Mouse (Mus musculus) urinary bladder, postnatal 0 days (tissue): ENCODE measurements around the gene Aars2. TPM values are rescaled to one million over a fixed set of nuclear protein-coding genes. Genes with fewer than 3 reads are reported as not detected.

Source experiments
- polyA plus RNA-seq: library from polyadenylated mRNA; unstranded; fragments of >200 nt; fragmentation: Nextera tagmentation; extraction: Ambion mirVana; gene quantifications from 2 replicates; pipeline ENCODE4 v1.2.1, GENCODE M21; 2015

Gene Aars2
- polyA plus RNA-seq = 6.2 and 7.2 TPM in 2 replicates

GRCm38 (mm10) chr17:45506700-45507189 lies at the start of gene Aars2:
Gene Aars2 (plus strand): TSS chr17:45506841.

GRCm38 (mm10) chr17:45474669-45475465 lies 31.8 kb upstream of the Aars2 start, which contains the start of gene Spats1:
Gene Spats1 (minus strand): TSS chr17:45475415.

GRCm38 (mm10) chr17:45523263-45523662 lies 16.6 kb downstream of the Aars2 start, which contains the start of gene Tcte1:
Gene Tcte1 (plus strand): TSS chr17:45523434.

GRCm38 (mm10) chr17:45549617-45550181 lies 43.1 kb downstream of the Aars2 start, which contains the start of gene Tmem151b:
Gene Tmem151b (minus strand): TSS chr17:45549677.

GRCm38 (mm10) chr17:45555452-45556106 lies 48.9 kb downstream of the Aars2 start, which contains the start of gene Nfkbie:
Gene Nfkbie (plus strand): TSS chr17:45555703.

GRCm38 (mm10) chr17:45563655-45564530 lies 57.3 kb downstream of the Aars2 start, which contains the start of gene Slc35b2:
Gene Slc35b2 (plus strand): TSS chr17:45563874.

Other genes with a start within 250 kb of the Aars2 start
- gene Cdc5l, start 73.1 kb upstream of the Aars2 start, polyA plus RNA-seq = 27.1 and 29.6 TPM in 2 replicates
- 0.16 TPM in 1 of 2 replicates, not detected in the other for gene Spats1, start 31.4 kb upstream of the Aars2 start, polyA plus RNA-seq
- 0.13 TPM in 1 of 2 replicates, not detected in the other for gene Tcte1, start 16.6 kb downstream of the Aars2 start, polyA plus RNA-seq
- 0.47 and 0.65 TPM in 2 replicates for gene Tmem151b, start 42.8 kb downstream of the Aars2 start, polyA plus RNA-seq
- 3.5 and 3.8 TPM in 2 replicates for gene Nfkbie, start 48.9 kb downstream of the Aars2 start, polyA plus RNA-seq
- 87.4 and 92.8 TPM in 2 replicates for gene Slc35b2, start 57.0 kb downstream of the Aars2 start, polyA plus RNA-seq
- 876 and 897 TPM in 2 replicates for gene Hsp90ab1, start 66.4 kb downstream of the Aars2 start, polyA plus RNA-seq
- gene Slc29a1, start 92.8 kb downstream of the Aars2 start, polyA plus RNA-seq = 106 and 125 TPM in 2 replicates
- not detected in 2 replicates for gene Mymx, start 95.3 kb downstream of the Aars2 start, polyA plus RNA-seq
- gene Capn11, start 152.5 kb downstream of the Aars2 start, polyA plus RNA-seq = 0.68 and 0.75 TPM in 2 replicates
- gene Mrpl14, start 179.5 kb downstream of the Aars2 start, polyA plus RNA-seq = 166 and 175 TPM in 2 replicates
- 31.0 and 31.1 TPM in 2 replicates for gene Tmem63b, start 180.1 kb downstream of the Aars2 start, polyA plus RNA-seq
- not detected in 2 replicates for gene 1600014C23Rik, start 227.0 kb downstream of the Aars2 start, polyA plus RNA-seq